Mouse (Mus musculus): Measurements from ENCODE around the gene Zfp410. TPM values are rescaled to one million over a fixed set of nuclear protein-coding genes. Genes with fewer than 3 reads are reported as not detected.

Zfp410 gene
- total and polyA plus RNA-seq, 3 experiments: 33.5 to 53.7 (median 42.9) TPM

DNA sequence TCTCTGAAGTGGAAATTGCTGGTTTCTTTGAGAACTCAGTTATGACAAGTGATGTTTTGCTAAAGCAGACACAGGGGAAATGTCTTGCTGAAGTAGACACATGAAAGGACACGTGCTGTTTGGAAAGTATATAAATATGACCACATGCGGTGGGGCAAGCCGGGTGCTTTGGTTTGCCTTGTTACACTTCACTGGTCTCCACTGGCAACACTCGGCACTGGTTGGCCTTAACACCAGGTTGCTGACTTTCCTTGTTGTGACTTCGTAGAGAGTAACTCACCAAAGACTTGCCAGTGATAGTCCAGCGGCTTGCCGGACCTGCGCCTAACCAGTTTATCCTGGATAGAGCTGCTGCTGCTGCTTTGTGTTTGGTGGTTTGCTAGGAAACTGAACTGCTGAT lies 71.4 kb downstream of the Zfp410 start:
- Histone ChIP-seq H3K4me3 (replicated peaks in 1 of 3; ENCODE audit: low read depth in 2 of 3, low read length in 2 of 3, poor library complexity in 1 of 3) (no peak overlapping the region), H3K79me2 (replicated peaks; ENCODE audit: control insufficient read depth, extremely low read depth, insufficient read depth, poor library complexity, severe bottlenecking) (no peaks in the 10 kb centered on the region), H3K4me1 (ENCODE audit: control insufficient read depth in 1 of 2, insufficient read depth in 2 of 2) (peaks cover 11 to 20% of the 10 kb centered on the region in 2 experiments), H3K27me3 (replicated peaks) (no peaks in the 10 kb centered on the region), H3K4me2 (ENCODE audit: insufficient read depth, low read depth, poor library complexity, severe bottlenecking) (no peak overlapping the region), H3K27ac (ENCODE audit: insufficient read depth, low read depth) (no peak overlapping the region), H3K9ac (ENCODE audit: insufficient read depth, low read depth) (no peak overlapping the region), H3K36me3 (replicated peaks in 1 of 2; ENCODE audit: control insufficient read depth in 1 of 2, insufficient read depth in 1 of 2, low read length in 1 of 2) (no peaks in the 10 kb centered on the region), H3K9me3 (replicated peaks; ENCODE audit: low read length) (no peaks in the 10 kb centered on the region)
- in situ Hi-C loops (cut with MboI; ENCODE audit: low pct_ligation_motif_present, low pct_unique_long_range_greater_than_20kb, low sequenced_read_pairs): no loop called here
- dilution Hi-C loops (cut with MboI; ENCODE audit: extremely low pct_ligation_motif_present, extremely low pct_unique_long_range_greater_than_20kb, low sequenced_read_pairs): no loop called here
- DNase-seq (ENCODE audit: extremely low read depth): no peak
- no peak for TF ChIP-seq GABPA (IDR thresholded peaks at IDR 0.05; ENCODE audit: insufficient replicate concordance, low read depth, low read length)
- peak; percentile 17; the same call in 1 of the 2 replicates for TF ChIP-seq BHLHE40 (IDR thresholded peaks at IDR 0.05; ENCODE audit: low read depth, low read length)
- no peak for TF ChIP-seq MAZ (IDR thresholded peaks at IDR 0.05; ENCODE audit: low read depth, low read length)
- TF ChIP-seq SIN3A (IDR thresholded peaks at IDR 0.05; ENCODE audit: low read length): no peak
- TF ChIP-seq RCOR1 (conservative IDR thresholded peaks at IDR 0.05; ENCODE audit: low read depth, low read length): no peak
- TF ChIP-seq CTCF (conservative IDR thresholded peaks at IDR 0.05 in 1 of 2, IDR thresholded peaks at IDR 0.05 in 1 of 2; ENCODE audit: low read depth in 2 of 2, low read length in 2 of 2): no peak
- TF ChIP-seq ZKSCAN1 (IDR thresholded peaks at IDR 0.05; ENCODE audit: borderline replicate concordance, low read depth, low read length): no peak
- no peak for TF ChIP-seq MAFK (IDR thresholded peaks at IDR 0.05; ENCODE audit: insufficient replicate concordance, low read length)
- no peak for TF ChIP-seq HCFC1 (IDR thresholded peaks at IDR 0.05; ENCODE audit: low read depth, low read length)

DNA sequence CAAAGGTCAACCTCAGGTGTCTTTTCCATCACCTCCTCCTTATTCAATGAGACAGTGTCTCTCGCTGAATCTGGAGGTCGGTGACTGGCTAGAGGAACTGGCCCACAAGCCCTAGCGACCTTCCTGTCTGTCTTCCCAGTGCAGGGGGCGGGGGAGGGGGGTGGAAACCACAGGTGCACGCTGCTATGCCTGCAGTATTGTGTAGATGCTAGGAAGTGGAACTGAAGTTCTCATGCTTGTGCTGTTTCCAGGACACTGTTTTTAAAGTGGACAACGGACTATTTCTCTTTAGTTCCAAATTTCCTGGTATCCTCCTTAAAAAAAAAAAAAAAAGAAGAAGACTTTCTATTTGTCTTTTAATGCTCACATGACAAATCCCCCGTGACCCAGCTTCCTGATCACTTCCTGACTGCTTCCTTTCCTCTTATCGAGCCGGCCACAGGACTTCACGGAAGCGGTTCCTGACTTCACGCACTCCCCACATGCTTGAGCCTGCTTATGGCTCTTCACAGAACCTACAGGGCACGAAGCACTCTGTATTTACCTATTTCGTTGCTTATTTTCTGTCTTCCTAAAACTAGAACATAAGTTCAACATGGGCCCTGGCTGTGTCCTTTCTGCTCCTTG lies 72.2 kb downstream of the Zfp410 start:
- no peaks in the 10 kb centered on the region for H3K36me3 ChIP-seq (replicated peaks in 1 of 2; ENCODE audit: control insufficient read depth in 1 of 2, insufficient read depth in 1 of 2, low read length in 1 of 2)
- no peaks in the 10 kb centered on the region for H3K79me2 ChIP-seq (replicated peaks; ENCODE audit: control insufficient read depth, extremely low read depth, insufficient read depth, poor library complexity, severe bottlenecking)
- no peak overlapping the region for H3K27ac ChIP-seq (ENCODE audit: insufficient read depth, low read depth)
- TF ChIP-seq SIN3A (IDR thresholded peaks at IDR 0.05; ENCODE audit: low read length) (no peak), ELF1 (IDR thresholded peaks at IDR 0.05; ENCODE audit: low read depth, low read length) (0 out of 2 replicates have a peak, but pooled peaks have one; percentile 16), USF1 (IDR thresholded peaks at IDR 0.05; ENCODE audit: low read depth, low read length) (no peak), IRF4 (IDR thresholded peaks at IDR 0.05; ENCODE audit: low read depth, low read length) (no peak), GABPA (IDR thresholded peaks at IDR 0.05; ENCODE audit: insufficient replicate concordance, low read depth, low read length) (no peak), CHD2 (IDR thresholded peaks at IDR 0.05; ENCODE audit: low read length) (peak; percentile 69), E2F4 (IDR thresholded peaks at IDR 0.05; ENCODE audit: insufficient replicate concordance, low read depth, low read length) (no peak), POLR2A (IDR thresholded peaks at IDR 0.05; ENCODE audit: low read depth, low read length) (peak; percentile 36; the same call in 1 of the 2 replicates), RAD21 (IDR thresholded peaks at IDR 0.05; ENCODE audit: low read depth, low read length) (no peak), HCFC1 (IDR thresholded peaks at IDR 0.05; ENCODE audit: low read depth, low read length) (peak; percentile 67), MAX (IDR thresholded peaks at IDR 0.05; ENCODE audit: low read length) (peak; percentile 20; the same call in 1 of the 2 replicates), MAZ (IDR thresholded peaks at IDR 0.05; ENCODE audit: low read depth, low read length) (no peak), NRF1 (IDR thresholded peaks at IDR 0.05; ENCODE audit: low read depth, low read length) (no peak), UBTF (IDR thresholded peaks at IDR 0.05; ENCODE audit: low read depth, low read length) (no peak), MYC (IDR thresholded peaks at IDR 0.05; ENCODE audit: low read depth, low read length) (peak; percentile 59), NELFE (IDR thresholded peaks at IDR 0.05; ENCODE audit: low read depth, low read length) (0 out of 2 replicates have a peak, but pooled peaks have one; percentile 29), ZNF384 (IDR thresholded peaks at IDR 0.05; ENCODE audit: low read depth, low read length) (peak; percentile 66; the same call in 1 of the 2 replicates)
- dilution Hi-C loops (cut with MboI; ENCODE audit: extremely low pct_ligation_motif_present, extremely low pct_unique_long_range_greater_than_20kb, low sequenced_read_pairs) (no loop called here), in situ Hi-C loops (cut with MboI; ENCODE audit: low pct_ligation_motif_present, low pct_unique_long_range_greater_than_20kb, low sequenced_read_pairs) (no loop called here)
- no peak overlapping the region for H3K4me3 ChIP-seq (replicated peaks in 1 of 3; ENCODE audit: low read depth in 2 of 3, low read length in 2 of 3, poor library complexity in 1 of 3)
- no peak overlapping the region for H3K9ac ChIP-seq (ENCODE audit: insufficient read depth, low read depth)
- no peaks in the 10 kb centered on the region for H3K27me3 ChIP-seq (replicated peaks)
- peaks cover 11 to 17% of the 10 kb centered on the region in 2 experiments for H3K4me1 ChIP-seq (ENCODE audit: control insufficient read depth in 1 of 2, insufficient read depth in 2 of 2)
- DNase-seq (ENCODE audit: extremely low read depth): peak; percentile 51
- H3K4me2 ChIP-seq (ENCODE audit: insufficient read depth, low read depth, poor library complexity, severe bottlenecking): peak overlapping the region; percentile 40
- H3K9me3 ChIP-seq (replicated peaks; ENCODE audit: low read length): no peaks in the 10 kb centered on the region

Data from CH12.LX (cell line).